Mouse (Mus musculus) cerebellum, postnatal 36 days (tissue): Measurements from ENCODE around the gene Nop53.

Experiments used
- DNase-seq, 2 experiments: peaks; one replicate each; pipeline ENCODE4 v3.0.0; 2021 to 2022; ENCODE audit warnings: mixed read lengths in 2 of 2

Gene Nop53

DNA sequence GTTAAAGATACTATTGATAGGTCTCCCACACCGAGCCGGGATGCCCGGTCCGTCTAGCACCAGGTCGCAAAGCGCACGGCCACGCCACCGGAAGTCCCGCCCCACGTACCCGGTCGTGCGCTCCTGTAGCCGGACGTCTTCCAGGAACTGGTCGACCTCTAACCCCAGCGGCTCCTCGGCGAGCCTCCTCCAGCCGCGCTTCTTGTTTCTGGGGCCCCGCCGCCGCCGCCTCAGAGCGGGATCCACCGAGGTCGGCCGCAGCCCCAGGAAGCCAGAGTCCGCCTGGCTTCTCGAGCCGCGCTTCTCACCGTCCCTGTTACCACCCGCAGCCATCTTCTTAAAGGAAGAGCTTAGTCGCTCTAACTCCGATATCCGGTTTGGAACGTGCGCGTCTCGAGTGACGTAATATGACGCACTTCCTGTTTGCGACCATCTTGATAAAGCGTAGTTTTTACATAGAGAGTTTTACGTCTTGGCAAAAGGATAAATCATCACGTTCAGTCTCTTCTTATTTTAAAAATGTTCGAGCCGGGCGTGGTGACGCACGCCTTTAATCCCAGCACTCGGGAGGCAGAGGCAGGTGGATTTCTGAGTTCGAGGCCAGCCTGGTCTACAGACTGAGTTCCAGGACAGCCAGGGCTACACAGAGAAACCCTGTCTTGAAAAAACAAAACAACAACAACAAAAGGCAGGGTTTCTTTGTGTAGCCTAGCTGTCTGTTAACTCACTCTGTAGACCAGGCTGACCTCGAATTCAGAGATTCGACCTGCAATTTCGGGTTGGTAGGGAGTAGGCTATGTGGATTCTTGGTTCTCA, at the start of gene Nop53:
Gene Nop53 (minus strand): TSS at position 354 of the 816 bp plus-strand sequence.
- DNase-seq, result peak; percentile 94 to 95

DNA sequence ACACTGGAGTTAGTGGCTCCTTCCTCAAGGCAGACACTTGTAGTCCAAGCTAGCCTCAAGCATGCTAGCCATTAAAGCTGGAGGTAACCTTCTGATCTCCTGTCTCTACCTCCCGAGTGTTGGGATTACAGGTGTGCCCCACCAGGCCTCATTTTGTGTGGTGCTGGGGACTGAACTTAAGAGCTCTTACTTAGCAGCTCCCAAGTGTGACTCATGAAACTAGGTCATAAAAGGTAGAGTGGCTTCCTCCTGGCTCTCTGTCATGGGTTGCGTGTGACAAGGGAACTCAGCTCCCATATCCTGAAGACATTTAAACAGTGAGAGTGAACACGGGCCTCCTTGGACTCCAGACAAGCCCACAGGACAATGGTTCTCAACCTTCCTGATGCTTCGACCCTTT, 47.9 kb upstream of the Nop53 start:
- DNase-seq, result no peak

DNA sequence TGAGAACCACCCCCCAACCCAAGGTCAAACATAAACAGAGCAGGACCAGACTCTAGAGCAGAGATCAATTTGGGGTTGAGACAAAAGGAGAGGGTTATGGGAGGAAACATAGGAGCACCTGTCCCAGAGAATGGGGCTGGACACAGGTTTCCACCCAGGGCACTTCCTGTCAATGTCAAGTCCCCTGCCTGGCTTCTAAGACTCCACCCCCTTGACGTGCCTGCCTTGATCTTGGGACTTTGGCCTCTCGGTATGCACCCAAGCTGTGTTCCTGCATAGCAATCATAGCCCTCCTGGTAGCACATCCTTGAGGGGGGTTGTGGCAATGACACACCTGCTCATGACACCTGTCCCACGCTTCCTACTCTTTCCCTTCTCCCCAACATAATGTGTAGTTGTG, 47.3 kb upstream of the Nop53 start:
- DNase-seq, result no peak

DNA sequence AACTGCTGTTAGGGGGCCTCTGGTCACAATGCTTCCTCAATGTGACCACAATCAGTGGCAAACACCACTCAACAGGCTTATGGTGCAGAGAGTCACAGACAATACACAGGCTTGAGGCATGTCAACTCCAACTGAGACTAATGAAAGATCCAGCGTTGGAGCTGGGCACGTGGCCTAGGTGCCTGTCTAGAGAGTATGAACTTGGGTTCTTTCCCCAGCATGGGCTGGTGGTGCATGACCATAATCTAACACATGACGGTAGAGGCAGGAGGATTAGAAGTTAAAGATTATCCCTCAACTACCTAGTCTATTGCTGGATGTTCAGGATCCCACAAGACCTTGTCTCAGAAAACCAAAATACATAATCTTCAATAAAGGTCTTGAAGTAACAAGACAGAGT, 45.9 kb upstream of the Nop53 start:
- DNase-seq, result no peak

DNA sequence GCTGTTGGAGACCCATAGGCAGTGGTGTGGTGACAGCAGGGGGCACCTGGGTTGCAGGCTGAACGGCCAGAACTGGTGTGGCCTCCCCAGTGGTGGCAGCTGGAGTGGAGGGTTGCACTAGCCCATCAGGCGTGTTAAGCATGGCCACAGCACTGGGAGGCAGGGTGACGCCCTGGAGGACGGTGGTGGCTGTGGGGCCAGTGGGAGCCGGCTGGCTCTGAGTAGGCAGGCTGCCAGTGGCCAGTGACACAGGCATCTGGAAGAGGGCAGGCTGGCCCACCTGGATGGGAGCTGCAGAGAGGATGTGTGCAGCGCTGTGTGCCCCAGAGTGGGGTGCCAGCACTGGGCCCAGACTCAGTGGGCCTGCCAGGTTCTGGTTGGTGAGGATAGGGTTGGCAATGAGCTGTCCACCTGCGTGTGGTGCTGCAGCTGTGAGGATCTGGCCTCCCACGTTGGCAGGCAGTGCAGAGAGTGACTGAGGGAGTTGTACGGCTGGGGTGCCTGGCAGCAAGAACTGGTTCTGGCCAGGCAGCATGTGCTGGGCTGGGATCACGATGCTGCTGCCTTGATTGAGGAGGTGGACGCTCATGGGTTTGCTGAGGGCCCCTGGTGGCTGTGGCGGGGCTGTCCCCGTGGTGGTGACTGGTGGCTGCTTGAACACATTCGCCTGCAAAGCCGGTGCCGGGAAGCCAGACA, 41.9 kb upstream of the Nop53 start:
- no peak for DNase-seq

DNA sequence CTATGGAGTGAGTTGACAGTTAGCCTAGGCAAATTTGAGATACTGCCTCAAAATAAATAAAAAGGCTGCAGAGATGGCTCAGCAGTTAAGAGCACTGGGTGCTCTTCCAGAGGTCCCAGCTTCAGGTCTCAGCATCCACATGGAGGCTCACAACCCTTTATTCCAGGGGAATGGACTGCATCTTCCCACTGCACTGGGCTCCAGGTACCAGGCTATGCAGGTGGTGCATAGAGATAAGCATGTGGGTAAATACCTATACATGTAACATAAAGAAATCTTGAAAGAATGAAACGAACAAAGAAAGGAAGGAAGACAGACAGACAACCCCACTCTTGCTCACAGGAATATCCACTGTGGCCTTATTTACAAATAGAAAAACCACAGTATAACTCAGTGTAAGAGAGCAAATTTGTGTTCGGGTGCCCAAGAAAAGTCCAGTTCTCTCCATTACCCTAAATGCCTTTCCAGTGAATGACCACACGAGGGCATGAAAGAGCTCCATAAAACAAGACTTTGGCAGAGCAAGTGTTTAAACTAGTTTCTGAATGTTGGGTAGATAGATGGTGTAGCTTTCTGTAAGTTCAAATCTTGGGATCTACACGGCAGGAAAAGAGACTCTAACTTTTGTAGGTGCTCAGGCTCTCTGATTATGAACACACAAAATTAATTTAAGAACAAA, 37.0 kb upstream of the Nop53 start:
- DNase-seq, result peak in 1 of 2 experiments; percentile 53

DNA sequence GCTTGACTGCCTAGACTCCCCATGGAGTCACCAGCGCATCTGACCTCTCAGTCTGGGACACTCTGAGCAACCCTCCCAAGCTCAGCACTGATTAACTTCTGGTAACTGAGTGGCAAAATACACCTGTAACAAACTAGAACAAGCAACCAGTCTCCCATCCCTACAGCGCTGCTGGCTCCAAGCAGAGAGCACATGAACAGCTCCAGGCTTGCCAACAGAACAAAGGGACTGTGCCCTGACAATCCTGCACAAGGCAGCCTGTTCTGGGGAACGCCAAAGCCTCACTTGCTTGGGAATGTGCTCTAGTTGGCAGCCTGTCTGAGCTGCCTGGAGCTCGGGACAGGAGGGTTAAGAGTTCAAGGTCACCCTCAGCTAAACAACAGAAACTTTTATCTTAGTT, 35.7 kb upstream of the Nop53 start:
- no peak for DNase-seq

DNA sequence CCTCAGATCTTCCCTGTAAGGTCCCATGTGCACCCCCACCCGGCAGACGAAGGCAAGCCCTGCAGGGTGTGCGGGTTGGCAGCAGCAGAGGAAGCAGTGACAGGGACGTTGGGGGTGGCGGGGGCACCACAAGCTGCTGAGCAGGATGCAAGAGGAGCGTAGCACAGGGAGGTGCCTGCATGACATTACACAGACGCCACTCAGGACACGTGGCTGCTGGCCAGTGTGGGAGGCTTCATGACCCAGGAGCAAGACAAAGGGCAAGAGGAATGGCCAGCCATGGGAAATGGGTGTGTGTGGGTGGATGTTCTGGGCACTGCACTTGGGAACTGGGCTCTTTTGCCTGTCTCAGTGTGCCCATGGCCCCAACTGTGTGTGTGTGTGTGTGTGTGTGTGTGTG, 34.4 kb upstream of the Nop53 start:
- peak in 1 of 2 experiments; percentile 24 for DNase-seq

DNA sequence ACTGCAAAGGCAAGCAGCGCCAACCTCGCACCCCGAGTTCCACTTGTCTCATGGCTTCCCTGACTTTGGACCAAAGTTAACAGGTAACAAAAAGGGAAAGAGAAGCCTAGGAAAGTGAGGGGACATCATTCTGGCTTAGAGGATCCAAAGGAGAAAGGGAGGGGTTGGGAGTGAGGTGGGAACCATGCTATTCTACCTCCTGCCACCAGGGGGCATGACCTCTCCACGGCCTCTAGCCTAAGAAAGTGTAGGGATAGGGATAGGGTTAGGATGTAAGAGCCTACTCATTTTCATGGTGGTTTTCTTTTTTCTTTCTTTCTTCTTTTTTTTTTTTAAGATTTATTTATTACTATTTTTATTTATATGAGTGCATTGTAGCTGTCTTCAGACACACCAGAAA, 30.0 kb upstream of the Nop53 start:
- peak; percentile 55 to 69 for DNase-seq

DNA sequence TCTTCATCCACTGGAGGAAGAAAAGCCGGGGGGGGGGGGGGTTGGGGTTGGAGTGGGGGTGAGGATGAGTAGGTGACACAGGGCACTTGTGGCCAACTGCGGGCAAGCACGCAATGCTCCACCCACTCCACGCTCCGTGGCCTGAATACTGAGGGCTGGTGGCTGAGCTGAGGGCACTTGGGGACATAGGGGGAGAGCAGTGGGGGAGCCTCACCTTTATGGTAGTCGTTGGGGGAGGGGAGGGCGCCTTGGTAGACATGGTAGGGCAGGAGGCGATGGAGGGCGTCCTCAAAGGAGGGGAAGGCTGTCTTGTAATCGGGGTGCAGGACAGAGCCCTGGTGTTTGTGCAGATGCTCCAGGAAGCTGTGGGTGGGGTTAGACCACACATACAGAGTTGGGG, 29.6 kb upstream of the Nop53 start:
- DNase-seq, result no peak

DNA sequence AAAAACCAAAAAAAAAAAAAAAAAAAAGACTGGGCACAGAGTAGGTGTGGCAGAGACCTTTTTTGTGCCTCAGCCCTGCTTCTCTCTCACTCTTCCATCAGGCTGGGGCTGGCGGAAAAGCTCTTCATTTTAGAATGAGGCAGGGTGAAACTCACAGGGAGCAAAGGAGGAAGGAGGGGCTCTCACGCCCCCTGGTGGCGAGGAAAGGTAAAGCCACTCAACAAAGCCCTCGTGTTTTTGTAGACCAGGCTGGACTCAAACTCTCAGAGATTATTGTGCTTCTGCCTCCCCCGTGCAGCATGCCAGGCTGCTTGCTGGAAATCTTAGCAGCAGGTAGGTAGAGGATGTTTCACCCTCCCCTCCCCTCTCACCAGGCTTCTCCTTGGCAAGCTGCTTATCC, 28.8 kb upstream of the Nop53 start:
- peak; percentile 75 for DNase-seq

DNA sequence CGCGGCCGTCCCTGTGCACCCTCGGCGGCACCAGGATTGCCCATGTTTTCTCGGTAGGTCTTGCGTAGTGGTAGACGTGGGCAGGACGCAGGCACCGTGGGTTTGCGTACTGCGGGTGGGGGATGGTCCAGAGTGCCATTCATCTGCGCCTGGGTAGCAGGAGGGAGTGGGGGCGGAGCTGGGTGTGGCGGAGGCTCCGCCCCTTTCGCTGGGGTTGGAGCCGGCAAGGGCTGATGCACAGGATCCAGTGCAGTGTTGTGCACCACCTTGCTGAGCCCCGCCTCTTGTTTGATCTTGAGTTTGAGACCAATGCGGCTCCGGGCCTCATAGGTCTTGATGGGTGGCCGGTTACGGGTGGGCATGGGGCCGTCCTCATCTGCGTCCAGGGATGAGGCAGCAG, 26.4 kb upstream of the Nop53 start:
- no peak for DNase-seq

DNA sequence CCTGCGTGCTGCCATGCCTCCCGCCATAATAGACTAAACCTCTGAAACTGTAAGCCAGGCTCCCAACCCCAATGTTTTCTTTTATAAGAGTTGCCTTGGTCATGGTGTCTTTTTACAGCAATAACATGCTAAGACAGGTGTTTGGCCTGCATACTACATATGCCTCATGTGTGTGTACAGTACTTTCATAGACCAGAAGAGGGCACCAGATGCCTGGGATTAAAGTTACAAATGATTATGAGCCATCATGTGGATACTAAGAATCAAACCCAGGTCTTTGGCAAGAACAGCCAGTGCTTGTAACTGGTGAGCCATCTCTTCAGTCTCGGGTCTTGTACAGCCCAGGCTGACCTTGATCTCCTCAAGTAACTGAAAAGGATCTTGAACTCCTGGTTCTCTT, 23.8 kb upstream of the Nop53 start:
- no peak for DNase-seq

DNA sequence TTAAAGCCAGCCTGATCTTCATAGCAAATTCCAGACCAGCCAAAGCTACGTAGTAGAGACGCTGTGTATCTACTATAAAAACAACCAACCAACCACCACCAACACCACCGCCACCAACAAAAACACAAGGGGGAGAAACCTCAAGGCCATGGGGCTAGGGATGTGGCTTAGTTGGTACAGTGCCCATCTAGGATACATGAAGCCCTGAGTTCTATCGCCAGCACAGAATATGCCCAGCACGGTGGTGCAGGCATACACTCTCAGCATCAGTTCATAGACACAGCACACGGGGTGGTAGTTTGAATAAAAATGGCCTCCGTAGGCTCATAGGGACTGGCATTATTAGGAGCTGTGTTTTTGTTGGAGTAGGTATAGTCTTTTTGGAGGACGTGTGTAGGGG, 22.4 kb upstream of the Nop53 start:
- DNase-seq, result no peak

DNA sequence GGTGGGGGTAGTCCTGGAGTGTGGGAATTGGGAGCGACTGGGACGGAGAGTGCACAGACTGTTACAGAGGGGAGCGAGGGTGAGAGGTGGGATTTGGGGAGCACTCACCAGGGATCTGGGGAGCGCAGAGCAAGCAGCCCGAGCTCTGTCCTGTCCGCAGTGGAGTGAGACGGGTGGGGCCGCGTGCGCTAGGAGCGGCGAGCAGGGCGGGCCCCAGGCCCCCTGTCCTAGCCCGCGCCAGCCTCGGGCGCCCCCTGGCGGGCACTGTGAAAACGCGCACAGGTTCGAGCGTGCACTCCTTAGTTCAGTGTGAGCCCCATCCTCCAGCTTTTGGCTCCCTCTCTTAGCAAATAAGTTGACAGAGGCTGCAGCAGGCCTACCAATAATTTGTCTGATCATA, 21.4 kb upstream of the Nop53 start, which contains the start of gene Ehd2:
Gene Ehd2 (minus strand): TSS at position 256 of the 400 bp plus-strand sequence.
- DNase-seq, result peak; percentile 70 to 77

DNA sequence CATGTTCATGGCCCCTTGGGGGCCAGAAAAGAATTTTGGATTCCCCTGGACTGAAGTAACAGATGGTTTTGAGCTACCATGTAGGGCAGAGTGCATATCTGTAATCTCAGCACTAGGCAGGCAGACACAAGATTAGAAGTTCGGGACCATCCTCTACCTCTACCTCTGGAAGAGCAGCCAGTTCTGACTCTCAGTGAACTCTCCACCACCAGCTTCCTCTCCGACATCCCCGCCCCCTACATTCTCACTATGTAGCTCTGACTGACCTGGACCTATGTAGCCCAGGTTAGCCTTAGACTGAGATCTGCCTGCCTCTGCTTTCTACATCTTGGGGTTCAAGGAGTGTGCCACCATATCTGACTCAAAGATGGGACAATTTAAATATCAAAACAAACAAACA, 20.6 kb upstream of the Nop53 start:
- DNase-seq, result no peak

DNA sequence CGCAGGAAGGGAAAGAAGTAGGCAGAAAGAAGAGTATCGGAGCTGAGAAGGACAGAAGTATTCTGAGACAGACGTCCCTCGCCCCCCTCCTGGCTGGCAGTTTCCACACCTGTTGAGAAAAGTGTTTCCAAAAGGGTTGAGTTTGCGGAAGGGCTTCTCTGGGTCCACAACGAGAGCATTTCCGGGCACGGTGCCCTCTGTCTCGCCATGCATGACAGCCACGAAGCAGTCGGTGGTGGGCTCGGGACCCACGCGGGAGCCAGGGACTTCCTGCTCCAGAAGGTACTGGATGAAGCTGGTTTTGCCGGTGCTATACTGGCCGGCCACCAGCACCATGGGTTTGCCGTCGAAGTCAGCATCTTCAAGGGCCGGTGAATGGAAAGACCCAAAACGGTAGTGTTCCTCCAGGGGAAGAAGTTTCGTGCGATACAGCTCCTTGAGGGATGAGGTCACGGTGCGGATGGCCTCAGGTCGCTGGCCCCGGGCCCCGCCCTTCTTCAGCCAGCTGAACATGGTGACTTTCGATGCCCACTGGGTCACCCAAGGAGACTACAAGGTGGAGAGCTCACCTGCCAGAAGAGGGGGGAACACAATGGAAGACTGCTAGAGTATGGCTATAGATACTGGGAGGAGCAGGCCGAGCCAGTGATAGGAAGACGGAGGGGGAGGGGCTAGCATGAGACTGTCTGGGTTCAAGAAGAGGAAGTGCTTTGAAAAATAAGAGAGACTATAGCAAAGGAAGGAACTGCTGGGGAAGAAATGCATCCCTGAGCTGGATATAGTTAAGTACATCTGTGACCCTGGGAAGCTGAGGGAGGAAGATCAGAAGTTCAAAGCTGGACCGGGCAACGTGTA, 18.2 kb upstream of the Nop53 start:
- DNase-seq, result no peak

DNA sequence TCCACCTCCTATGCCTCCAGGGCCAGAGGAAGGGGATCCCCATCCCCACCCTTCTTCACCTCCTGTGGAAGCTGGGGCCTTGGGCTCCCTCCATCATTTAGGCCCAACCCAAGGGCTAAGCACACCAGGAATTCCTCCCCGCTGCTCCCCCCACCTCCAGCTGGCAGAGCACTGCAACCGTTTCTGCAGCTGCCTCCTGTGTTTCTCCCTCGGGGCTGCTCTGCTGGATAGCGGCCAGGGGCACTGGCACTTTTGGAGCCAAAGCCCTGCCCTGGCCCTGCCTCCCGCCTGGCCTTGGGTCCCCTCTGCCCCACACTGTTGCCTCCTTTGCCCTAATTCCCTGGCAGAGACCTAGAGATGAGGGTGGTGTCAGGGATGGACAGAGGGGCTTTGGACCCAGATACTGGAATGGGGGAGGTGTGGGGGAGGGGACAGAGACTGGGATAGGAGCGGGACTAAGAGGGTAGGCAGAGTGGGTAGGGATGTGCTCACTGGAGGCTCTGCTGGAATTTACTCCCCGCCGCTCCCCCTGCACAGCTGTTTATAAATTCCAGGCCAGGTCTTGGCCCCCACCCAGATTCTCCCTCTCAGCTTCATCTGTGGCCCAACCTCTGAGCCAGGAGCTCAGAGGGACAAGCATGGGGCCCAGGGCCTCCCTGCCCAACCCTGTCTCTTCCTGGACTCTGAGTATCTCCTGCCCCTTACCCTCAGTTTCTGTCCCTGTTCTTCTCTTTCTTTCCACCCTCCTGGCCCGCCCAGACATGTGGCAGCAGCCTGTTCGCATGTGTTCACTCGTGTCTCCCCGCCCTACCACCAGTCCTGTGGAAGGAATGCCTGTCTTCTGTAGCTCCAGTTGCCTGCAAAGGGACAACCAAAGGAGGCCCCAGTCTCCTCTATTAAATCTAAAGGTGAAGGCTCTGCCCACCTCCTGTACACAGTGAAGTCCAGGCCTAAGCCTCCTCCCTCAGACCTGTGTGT, 16.7 kb upstream of the Nop53 start:
- peak in 1 of 2 experiments; percentile 24 for DNase-seq

DNA sequence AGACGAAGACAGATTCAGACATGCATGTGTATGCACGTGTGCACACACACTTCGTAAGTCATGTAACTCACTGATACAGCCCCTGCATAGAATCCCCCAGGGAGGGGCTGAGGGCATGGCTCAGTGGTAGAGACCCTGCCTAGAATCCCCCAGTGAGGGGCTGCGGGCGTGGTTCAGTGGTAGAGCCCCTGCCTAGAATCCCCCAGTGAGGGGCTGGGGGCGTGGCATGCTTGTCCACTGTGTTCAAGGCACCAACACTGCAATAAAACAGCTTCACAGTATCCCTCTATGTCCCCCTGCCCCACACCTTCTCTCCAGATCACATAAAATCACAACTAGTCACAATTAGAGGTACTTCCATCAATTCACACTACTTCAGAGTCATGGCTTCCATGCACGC, 15.9 kb upstream of the Nop53 start:
- DNase-seq, result no peak

DNA sequence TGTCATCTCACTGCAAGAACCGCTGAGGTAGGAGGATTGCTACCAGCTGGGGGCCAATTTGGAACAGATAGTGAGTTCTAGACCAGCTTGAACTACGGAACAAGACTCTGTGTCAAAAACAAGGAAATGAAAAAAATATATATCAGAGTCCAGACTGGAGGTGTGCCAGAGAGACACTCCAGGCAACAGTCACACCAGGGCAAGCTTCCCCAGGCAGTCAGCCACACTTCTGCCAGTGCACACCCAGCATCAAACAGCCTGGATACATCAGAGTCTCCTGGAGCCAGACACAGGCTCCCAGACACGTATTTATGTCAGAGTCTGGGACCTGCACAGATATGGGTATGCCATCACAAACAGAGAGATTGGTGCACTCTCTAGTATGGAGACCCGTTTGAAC, 15.4 kb upstream of the Nop53 start:
- no peak for DNase-seq

DNA sequence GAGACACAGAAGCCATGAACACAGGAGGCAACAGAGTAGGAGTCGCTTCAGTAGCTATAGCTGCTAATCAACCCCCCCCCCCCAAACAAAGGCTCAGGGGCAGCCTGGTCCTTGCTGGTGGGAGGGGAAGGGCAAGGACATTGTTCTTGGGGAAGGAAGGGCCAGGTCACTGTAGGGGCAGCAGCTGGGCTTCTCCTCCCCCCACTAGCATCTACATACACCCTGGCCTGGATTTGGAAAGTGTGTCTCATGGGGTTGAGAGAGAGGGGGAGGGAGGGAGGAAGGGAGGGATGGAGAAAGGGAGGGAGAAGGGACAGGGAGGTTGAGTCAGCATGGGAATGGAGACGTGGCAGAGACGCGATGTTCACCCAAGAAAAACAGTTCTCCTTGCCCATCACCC, 14.8 kb upstream of the Nop53 start:
- DNase-seq, result no peak

DNA sequence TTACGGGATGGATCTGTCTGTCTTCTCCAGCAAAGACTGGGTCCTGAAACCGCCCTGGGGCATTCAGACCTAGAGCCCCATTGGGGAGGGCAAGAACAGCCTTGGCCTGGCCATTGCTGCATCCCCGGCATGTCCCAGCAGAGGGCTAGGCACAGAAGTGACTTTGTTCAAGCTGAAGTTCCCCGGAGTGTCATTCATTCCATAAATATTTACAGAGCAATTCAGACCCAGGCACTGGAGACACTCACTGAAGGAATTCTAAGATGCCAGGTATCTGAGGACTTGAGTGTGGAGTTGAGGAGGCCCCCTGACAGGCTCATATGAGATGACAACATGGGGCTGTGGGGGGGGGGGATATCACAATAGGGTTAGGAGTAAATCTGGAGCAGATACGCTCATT, 10.3 kb upstream of the Nop53 start:
- DNase-seq, result no peak
